Mouse (Mus musculus) liver, postnatal 0 days (tissue): ENCODE measurements around the gene Otulinl.

Source experiments
- CTCF ChIP-seq: sonication (generic); IDR thresholded peaks from 2 replicates; pipeline ENCODE4 v1.5.1; 2016; ENCODE audit warnings: antibody characterized with exemption, low read depth
- EP300 ChIP-seq: IDR thresholded peaks from 2 replicates; pipeline ENCODE4 v1.6.1; 2016; ENCODE audit warnings: antibody characterized with exemption, low read depth, mild to moderate bottlenecking

- no peak for TF ChIP-seq EP300
- no peak for TF ChIP-seq CTCF
Observed at GRCm38 (mm10) chr15:27664126-27664525, 17.3 kb downstream of the Otulinl start.
